In genomic region chrX:12252680-12253021, GRCm38 (mm10) we compare ENCODE assay signal across 8 mouse cellular contexts.
DNase-seq lines count a peak whose midpoint lies in the region; ATAC-seq and TF ChIP-seq lines count a peak whose summit lies in the region.

No protein-coding gene starts in this region.

- H3K9ac ChIP-seq in kidney, embryonic 14.5 days (ENCODE audit: low read depth, low read length) = peak overlapping the region; percentile 37; the same call in 1 of the 2 replicates
- H3K9ac ChIP-seq in MEL (ENCODE audit: control insufficient read depth, low read depth, low read length, poor library complexity, severe bottlenecking) = peak overlapping the region; percentile 62
- 0 out of 2 replicates have a peak overlapping the region, but pooled peaks have one; percentile 18 for H3K9ac ChIP-seq in forebrain, postnatal 0 days

- no peaks in the 10 kb centered on the region; the same call in 1 of the 2 replicates for H3K27me3 ChIP-seq in kidney, embryonic 14.5 days (ENCODE audit: control insufficient read depth, insufficient read depth, low read length)
- H3K27me3 ChIP-seq in MEL (ENCODE audit: control insufficient read depth in 1 of 2, insufficient read depth in 2 of 2, low read length in 2 of 2) = no peaks in the 10 kb centered on the region
- H3K27me3 ChIP-seq in forebrain, postnatal 0 days (ENCODE audit: insufficient read depth, low read length) = no peaks in the 10 kb centered on the region
- peaks cover 65% of the 10 kb centered on the region for H3K27me3 ChIP-seq in midbrain, embryonic 10.5 days (ENCODE audit: low read depth, poor library complexity, severe bottlenecking)

- H3K27ac ChIP-seq in kidney, embryonic 14.5 days (ENCODE audit: low read depth, low read length) = no peak overlapping the region
- no peak overlapping the region for H3K27ac ChIP-seq in MEL (ENCODE audit: control insufficient read depth, low read depth, low read length)
- no peak overlapping the region for H3K27ac ChIP-seq in forebrain, postnatal 0 days (ENCODE audit: low read depth, low read length)
- peak overlapping the region; percentile 59; the same call in 1 of the 2 replicates for H3K27ac ChIP-seq in midbrain, embryonic 10.5 days (replicated peaks)

- no peaks in the 10 kb centered on the region for H3K4me1 ChIP-seq in kidney, embryonic 14.5 days (ENCODE audit: control insufficient read depth, insufficient read depth, low read length)
- peaks cover 2 to 25% of the 10 kb centered on the region in 2 experiments for H3K4me1 ChIP-seq in MEL (ENCODE audit: control insufficient read depth in 1 of 2, insufficient read depth in 2 of 2, low read length in 2 of 2)
- no peaks in the 10 kb centered on the region for H3K4me1 ChIP-seq in forebrain, postnatal 0 days (ENCODE audit: insufficient read depth)
- peaks cover 5% of the 10 kb centered on the region for H3K4me1 ChIP-seq in midbrain, embryonic 10.5 days

- H3K9me3 ChIP-seq in kidney, embryonic 14.5 days (ENCODE audit: control insufficient read depth, low read length) = no peaks in the 10 kb centered on the region
- H3K9me3 ChIP-seq in MEL (replicated peaks; ENCODE audit: insufficient read depth, low read length) = no peaks in the 10 kb centered on the region
- H3K9me3 ChIP-seq in forebrain, postnatal 0 days (ENCODE audit: low read length) = no peaks in the 10 kb centered on the region
- no peaks in the 10 kb centered on the region for H3K9me3 ChIP-seq in midbrain, embryonic 10.5 days (replicated peaks)

- peak; percentile 48; the same call in 1 of the 2 replicates for ATAC-seq in kidney, embryonic 14.5 days (ENCODE audit: low FRiP score, low TSS enrichment)
- ATAC-seq in forebrain, postnatal 0 days = peak; percentile 14; the same call in 1 of the 2 replicates
- ATAC-seq in cerebellum, adult (ENCODE audit: insufficient number of reproducible peaks, low FRiP score, low TSS enrichment) = no peak

- TF ChIP-seq RAD21 in MEL (IDR thresholded peaks at IDR 0.05; ENCODE audit: low read depth, low read length) = no peak

- no peak for TF ChIP-seq EP300 in MEL (IDR thresholded peaks at IDR 0.05; ENCODE audit: low read depth in 1 of 2, low read length in 2 of 2)

- H3K4me2 ChIP-seq in kidney, embryonic 14.5 days (replicated peaks; ENCODE audit: low read depth, low read length) = peak overlapping the region; percentile 51
- H3K4me2 ChIP-seq in forebrain, postnatal 0 days (ENCODE audit: low read depth) = peak overlapping the region; percentile 49

- H3K36me3 ChIP-seq in kidney, embryonic 14.5 days (ENCODE audit: control insufficient read depth, insufficient read depth, low read length) = no peaks in the 10 kb centered on the region
- H3K36me3 ChIP-seq in MEL (ENCODE audit: control insufficient read depth in 1 of 2, insufficient read depth in 2 of 2, low read length in 2 of 2) = peaks cover 0 to 12% of the 10 kb centered on the region in 2 experiments; a peak in 2 of 4 replicates
- H3K36me3 ChIP-seq in forebrain, postnatal 0 days (ENCODE audit: insufficient read depth) = no peaks in the 10 kb centered on the region
- no peaks in the 10 kb centered on the region for H3K36me3 ChIP-seq in midbrain, embryonic 10.5 days

- peak overlapping the region; percentile 31 for H3K4me3 ChIP-seq in kidney, embryonic 14.5 days (ENCODE audit: low read length)
- peak overlapping the region; percentile 54 to 55 for H3K4me3 ChIP-seq in MEL (ENCODE audit: control insufficient read depth in 1 of 2, insufficient read depth in 1 of 2, low read depth in 2 of 2, low read length in 2 of 2)
- H3K4me3 ChIP-seq in forebrain, postnatal 0 days (ENCODE audit: low read depth, low read length) = peak overlapping the region; percentile 27
- peak overlapping the region; percentile 45 for H3K4me3 ChIP-seq in midbrain, embryonic 10.5 days

- DNase-seq in kidney, postnatal 10 days = no peak
- no peak for DNase-seq in MEL (ENCODE audit: low read depth, low spot score)
- no peak for DNase-seq in forebrain, postnatal 0 days
- no peak for DNase-seq in midbrain, embryonic 10.5 days (ENCODE audit: low spot score)
- DNase-seq in adrenal gland, adult 18-20 months (ENCODE audit: low spot score in 2 of 2) = no peak
- no peak for DNase-seq in kidney, postnatal 14 days

- WGBS in kidney, embryonic 14.5 days = 13% methylated on average over 16 of the region's 16 CpGs
- 15% methylated on average over 16 of the region's 16 CpGs for WGBS in forebrain, postnatal 0 days
- WGBS in midbrain, embryonic 10.5 days = 20% methylated on average over 16 of the region's 16 CpGs

- TF ChIP-seq CTCF in MEL (IDR thresholded peaks at IDR 0.05 in 2 of 3, conservative IDR thresholded peaks at IDR 0.05 in 1 of 3; ENCODE audit: control insufficient read depth in 1 of 3, insufficient read depth in 1 of 3, low read depth in 2 of 3, low read length in 3 of 3, poor library complexity in 1 of 3, severe bottlenecking in 1 of 3) = no peak
- no peak for TF ChIP-seq CTCF in forebrain, postnatal 0 days (IDR thresholded peaks at IDR 0.05; ENCODE audit: low read depth)

- H3K79me2 ChIP-seq in MEL (ENCODE audit: control insufficient read depth, insufficient read depth, low read length, poor library complexity) = no peaks in the 10 kb centered on the region

- no peak for TF ChIP-seq POLR2A in MEL (IDR thresholded peaks at IDR 0.05; ENCODE audit: control insufficient read depth in 1 of 2, insufficient read depth in 1 of 2, low read depth in 1 of 2, low read length in 2 of 2, poor library complexity in 1 of 2)

TF ChIP-seq in MEL, 35 proteins besides CTCF, POLR2A, EP300 and RAD21:
- TF ChIP-seq MEF2A (IDR thresholded peaks at IDR 0.05; ENCODE audit: extremely low read depth, insufficient replicate concordance, low read depth, low read length, poor library complexity, severe bottlenecking) (no peak), TAL1 (IDR thresholded peaks at IDR 0.05; ENCODE audit: low read length) (no peak), E2F4 (IDR thresholded peaks at IDR 0.05; ENCODE audit: borderline replicate concordance, low read depth, low read length) (no peak), USF1 (IDR thresholded peaks at IDR 0.05; ENCODE audit: low read depth, low read length) (no peak), MAFK (IDR thresholded peaks at IDR 0.05; ENCODE audit: borderline replicate concordance, low read depth, low read length) (no peak), MAX (IDR thresholded peaks at IDR 0.05; ENCODE audit: low read length) (no peak), SIN3A (IDR thresholded peaks at IDR 0.05; ENCODE audit: low read length) (no peak), ZKSCAN1 (IDR thresholded peaks at IDR 0.05; ENCODE audit: low read depth, low read length) (no peak), GATA1 (IDR thresholded peaks at IDR 0.05; ENCODE audit: low read depth, low read length) (no peak), NRF1 (IDR thresholded peaks at IDR 0.05; ENCODE audit: insufficient read depth, low read depth, low read length, poor library complexity, severe bottlenecking) (no peak), RCOR1 (IDR thresholded peaks at IDR 0.05; ENCODE audit: low read depth, low read length) (no peak), HCFC1 (IDR thresholded peaks at IDR 0.05; ENCODE audit: low read depth, low read length) (no peak), POLR2AphosphoS2 (IDR thresholded peaks at IDR 0.05; ENCODE audit: low read length) (no peak), GABPA (IDR thresholded peaks at IDR 0.05; ENCODE audit: low read depth, low read length) (no peak), UBTF (IDR thresholded peaks at IDR 0.05; ENCODE audit: borderline replicate concordance, insufficient read depth, low read depth, low read length) (no peak), BHLHE40 (IDR thresholded peaks at IDR 0.05; ENCODE audit: borderline replicate concordance, low read depth, low read length) (no peak), USF2 (IDR thresholded peaks at IDR 0.05; ENCODE audit: borderline replicate concordance in 1 of 2, insufficient read depth in 1 of 2, low read depth in 1 of 2, low read length in 2 of 2) (no peak), ZNF384 (IDR thresholded peaks at IDR 0.05; ENCODE audit: low read depth, low read length) (no peak), NELFE (IDR thresholded peaks at IDR 0.05; ENCODE audit: low read depth, low read length) (no peak), JUND (IDR thresholded peaks at IDR 0.05; ENCODE audit: low read depth, low read length) (no peak)
